Mouse (Mus musculus): Measurements from ENCODE around the gene Abcb4.
"Not testable (repeated sequence)": the region's sequence is repeated elsewhere in the genome, so short reads cannot be mapped to it uniquely, and the experiment has no call there.

Abcb4 gene

DNA sequence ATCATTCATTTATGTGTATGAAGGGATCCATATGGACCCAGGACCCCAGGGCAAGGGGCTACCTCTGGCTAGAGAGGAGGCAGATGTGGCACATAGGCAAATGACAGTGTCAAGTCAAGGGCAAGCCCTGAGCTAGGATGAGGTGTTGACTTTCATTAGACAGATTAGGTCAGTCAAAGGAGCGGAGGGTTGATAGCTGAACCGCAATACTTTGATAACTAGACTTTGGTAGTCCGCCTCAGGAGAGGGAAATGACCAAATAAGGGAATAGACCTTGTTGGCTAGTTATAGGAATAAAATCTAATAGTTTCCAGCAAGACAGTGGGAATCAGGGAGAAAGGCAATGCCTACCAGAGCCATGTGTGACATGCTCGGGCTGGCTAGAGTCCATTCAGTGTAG is 105.6 kb downstream of the Abcb4 start:
- DNase-seq (ENCODE audit: low read depth), result no peak

GRCm38 (mm10) chr5:9000006-9000405 is 106.5 kb downstream of the Abcb4 start:
- DNase-seq (ENCODE audit: low read depth), result not testable (repeated sequence)

GRCm38 (mm10) chr5:9006585-9006984 is 113.1 kb downstream of the Abcb4 start:
- not testable (repeated sequence) for DNase-seq (ENCODE audit: low read depth)
